Mouse (Mus musculus): ENCODE measurements around the gene Nes. TPM values are rescaled to one million over a fixed set of nuclear protein-coding genes. Genes with fewer than 3 reads are reported as not detected.

The Nes gene
- polyA plus RNA-seq, 1 experiment from 2014 or later, result 9.2 TPM

- peaks cover 32% of the 10 kb centered on the region for H3K4me1 ChIP-seq (replicated peaks; ENCODE audit: control insufficient read depth, insufficient read depth, low read length)
- H3K4me2 ChIP-seq (replicated peaks; ENCODE audit: low read depth), result no peak overlapping the region
- no peak overlapping the region for H3K9ac ChIP-seq (ENCODE audit: low read depth, low read length)
- TF ChIP-seq CTCF (IDR thresholded peaks at IDR 0.05; ENCODE audit: low read depth), result no peak
- H3K27me3 ChIP-seq (replicated peaks; ENCODE audit: control insufficient read depth, insufficient read depth, low read length), result no peaks in the 10 kb centered on the region
- ATAC-seq, result no peak
- WGBS, result 86% methylated on average over 5 of the region's 5 CpGs
- H3K27ac ChIP-seq (ENCODE audit: low read depth, low read length), result no peak overlapping the region
- H3K9me3 ChIP-seq (ENCODE audit: control insufficient read depth), result no peaks in the 10 kb centered on the region
- no peak overlapping the region for H3K4me3 ChIP-seq (ENCODE audit: low read depth, low read length)
- peaks cover 20% of the 10 kb centered on the region for H3K36me3 ChIP-seq (ENCODE audit: control insufficient read depth, insufficient read depth)
Observed at GRCm38 (mm10) chr3:87979493-87979892, 8.6 kb downstream of the Nes start.

GRCm38 (mm10) chr3:87980085-87980484, 9.2 kb downstream of the Nes start:
- Histone ChIP-seq H3K4me2 (replicated peaks; ENCODE audit: low read depth) (no peak overlapping the region), H3K27me3 (replicated peaks; ENCODE audit: control insufficient read depth, insufficient read depth, low read length) (no peaks in the 10 kb centered on the region), H3K36me3 (ENCODE audit: control insufficient read depth, insufficient read depth) (peaks cover 20% of the 10 kb centered on the region), H3K4me1 (replicated peaks; ENCODE audit: control insufficient read depth, insufficient read depth, low read length) (peaks cover 30% of the 10 kb centered on the region), H3K27ac (ENCODE audit: low read depth, low read length) (peak overlapping the region; percentile 95; the same call in 1 of the 2 replicates), H3K9me3 (ENCODE audit: control insufficient read depth) (no peaks in the 10 kb centered on the region), H3K9ac (ENCODE audit: low read depth, low read length) (no peak overlapping the region), H3K4me3 (ENCODE audit: low read depth, low read length) (no peak overlapping the region)
- 35% methylated on average over 3 of the region's 3 CpGs for WGBS
- TF ChIP-seq CTCF (IDR thresholded peaks at IDR 0.05; ENCODE audit: low read depth), result no peak
- no peak for ATAC-seq

GRCm38 (mm10) chr3:87980728-87981127, 9.8 kb downstream of the Nes start:
- Histone ChIP-seq H3K4me1 (replicated peaks; ENCODE audit: control insufficient read depth, insufficient read depth, low read length) (peaks cover 37% of the 10 kb centered on the region), H3K36me3 (ENCODE audit: control insufficient read depth, insufficient read depth) (peaks cover 16% of the 10 kb centered on the region), H3K4me2 (replicated peaks; ENCODE audit: low read depth) (no peak overlapping the region), H3K9me3 (ENCODE audit: control insufficient read depth) (no peaks in the 10 kb centered on the region), H3K9ac (ENCODE audit: low read depth, low read length) (no peak overlapping the region), H3K27ac (ENCODE audit: low read depth, low read length) (peak overlapping the region; percentile 95; the same call in 1 of the 2 replicates), H3K4me3 (ENCODE audit: low read depth, low read length) (no peak overlapping the region), H3K27me3 (replicated peaks; ENCODE audit: control insufficient read depth, insufficient read depth, low read length) (no peaks in the 10 kb centered on the region)
- WGBS, result 73% methylated on average over 5 of the region's 5 CpGs
- no peak for ATAC-seq
- TF ChIP-seq CTCF (IDR thresholded peaks at IDR 0.05; ENCODE audit: low read depth), result no peak

- no peak for ATAC-seq
- WGBS, result 86% methylated on average over 6 of the region's 6 CpGs
- no peak for TF ChIP-seq CTCF (IDR thresholded peaks at IDR 0.05; ENCODE audit: low read depth)
Observed at GRCm38 (mm10) chr3:87981214-87981760, 10.4 kb downstream of the Nes start.

GRCm38 (mm10) chr3:87981894-87982835, 11.3 kb downstream of the Nes start:
- no peak for TF ChIP-seq CTCF (IDR thresholded peaks at IDR 0.05; ENCODE audit: low read depth)
- no peak overlapping the region for H3K4me3 ChIP-seq (ENCODE audit: low read depth, low read length)
- peak overlapping the region; percentile 24; the same call in 1 of the 2 replicates for H3K9ac ChIP-seq (ENCODE audit: low read depth, low read length)
- peaks cover 39% of the 10 kb centered on the region for H3K4me1 ChIP-seq (replicated peaks; ENCODE audit: control insufficient read depth, insufficient read depth, low read length)
- ATAC-seq, result peak; percentile 81
- WGBS, result 17% methylated on average over 12 of the region's 12 CpGs
- H3K4me2 ChIP-seq (replicated peaks; ENCODE audit: low read depth), result peak overlapping the region; percentile 49
- no peaks in the 10 kb centered on the region for H3K27me3 ChIP-seq (replicated peaks; ENCODE audit: control insufficient read depth, insufficient read depth, low read length)
- peaks cover 8% of the 10 kb centered on the region; the same call in 1 of the 2 replicates for H3K36me3 ChIP-seq (ENCODE audit: control insufficient read depth, insufficient read depth)
- H3K9me3 ChIP-seq (ENCODE audit: control insufficient read depth), result no peaks in the 10 kb centered on the region
- peak overlapping the region; percentile 95 for H3K27ac ChIP-seq (ENCODE audit: low read depth, low read length)

More at GRCm38 (mm10) chr3:87981214-87981760, 10.4 kb downstream of the Nes start:
- Histone ChIP-seq H3K4me3 (ENCODE audit: low read depth, low read length) (no peak overlapping the region), H3K4me1 (replicated peaks; ENCODE audit: control insufficient read depth, insufficient read depth, low read length) (peaks cover 39% of the 10 kb centered on the region), H3K27ac (ENCODE audit: low read depth, low read length) (peak overlapping the region; percentile 95), H3K4me2 (replicated peaks; ENCODE audit: low read depth) (no peak overlapping the region), H3K36me3 (ENCODE audit: control insufficient read depth, insufficient read depth) (peaks cover 14% of the 10 kb centered on the region), H3K9me3 (ENCODE audit: control insufficient read depth) (no peaks in the 10 kb centered on the region), H3K27me3 (replicated peaks; ENCODE audit: control insufficient read depth, insufficient read depth, low read length) (no peaks in the 10 kb centered on the region), H3K9ac (ENCODE audit: low read depth, low read length) (0 out of 2 replicates have a peak overlapping the region, but pooled peaks have one; percentile 24)
